Mouse (Mus musculus) lung, postnatal 0 days (tissue): Measurements from ENCODE around the gene Apoc4.

Source experiments
- CTCF ChIP-seq: IDR thresholded peaks from 2 replicates; pipeline ENCODE4 v1.5.1; 2016; ENCODE audit warnings: antibody characterized with exemption, mild to moderate bottlenecking
- EP300 ChIP-seq: IDR thresholded peaks from 2 replicates; pipeline ENCODE4 v1.6.1; 2016; ENCODE audit warnings: antibody characterized with exemption, mild to moderate bottlenecking, control low read depth

- TF ChIP-seq CTCF (no peak), EP300 (peak; percentile 73; the same call in 1 of the 2 replicates)
Measured at GRCm38 (mm10) chr7:19716055-19716682, 34.9 kb upstream of the Apoc4 start.
